Mouse (Mus musculus): ENCODE measurements around the gene Ostn. TPM values are rescaled to one million over a fixed set of nuclear protein-coding genes. Genes with fewer than 3 reads are reported as not detected.

Gene Ostn
- polyA plus RNA-seq, 1 experiment from 2014 or later = not detected

Other genes with a start within 250 kb of the Ostn start
- not detected in 2 replicates for gene Uts2b, start 62.8 kb downstream of the Ostn start, polyA plus RNA-seq (2014; fragmentation: Nextera tagmentation; extraction: Ambion mirVana)
- gene Ccdc50, start 81.4 kb downstream of the Ostn start, polyA plus RNA-seq (2014; fragmentation: Nextera tagmentation; extraction: Ambion mirVana) = 62.2 and 68.0 TPM in 2 replicates

All from intestine, embryonic 14.5 days (tissue).